ENCODE assay signal across 13 mouse cellular contexts in genomic region chr9:52635991-52636390, GRCm38 (mm10). TPM values are rescaled to one million over a fixed set of nuclear protein-coding genes. Genes with fewer than 3 reads are reported as not detected.
"Had no signal": no experiment of that assay in that cellular context is flagged by ENCODE, and none has a peak within 500 bp of the region (broad histone marks: within the 10 kb centered on the region; RNA-seq: fewer than 3 reads in every experiment).

No protein-coding gene starts in this region.

- H3K4me1 ChIP-seq: limb, embryonic 15.5 days; liver, embryonic 12.5 days; lung, embryonic 15.5 days; neural tube, embryonic 12.5 days had no signal

- H3K9ac ChIP-seq: limb, embryonic 15.5 days; liver, embryonic 12.5 days; lung, embryonic 15.5 days; neural tube, embryonic 12.5 days had no signal

- H3K27ac ChIP-seq: limb, embryonic 15.5 days; liver, embryonic 12.5 days; lung, embryonic 15.5 days; neural tube, embryonic 12.5 days; stomach, postnatal 0 days had no signal

- H3K9me3 ChIP-seq: limb, embryonic 15.5 days; liver, embryonic 12.5 days; lung, embryonic 15.5 days; neural tube, embryonic 12.5 days had no signal

- DNase-seq: kidney, postnatal 25 days; layer of hippocampus, adult 9-11 months; layer of hippocampus, postnatal 36 days; lung, postnatal 14 days; midbrain, embryonic 14.5 days; thymus, postnatal 14 days had no signal

- H3K36me3 ChIP-seq: limb, embryonic 15.5 days; liver, embryonic 12.5 days; lung, embryonic 15.5 days; neural tube, embryonic 12.5 days had no signal

- H3K4me3 ChIP-seq: limb, embryonic 15.5 days; liver, embryonic 12.5 days; lung, embryonic 15.5 days; neural tube, embryonic 12.5 days had no signal

- H3K27me3 ChIP-seq: limb, embryonic 15.5 days; liver, embryonic 12.5 days; lung, embryonic 15.5 days; neural tube, embryonic 12.5 days had no signal

RNA-seq across cellular contexts. Expression of gene AI593442, which starts 43.6 kb away (rescaled TPM):
- total RNA-seq: megakaryocyte-erythroid progenitor cell, adult 5-6 weeks; neutrophil, adult 5-6 weeks had no signal
- polyA plus RNA-seq: liver, embryonic 12.5 days had no signal
